ENCODE assay signal across 17 mouse cellular contexts in the genomic region with DNA sequence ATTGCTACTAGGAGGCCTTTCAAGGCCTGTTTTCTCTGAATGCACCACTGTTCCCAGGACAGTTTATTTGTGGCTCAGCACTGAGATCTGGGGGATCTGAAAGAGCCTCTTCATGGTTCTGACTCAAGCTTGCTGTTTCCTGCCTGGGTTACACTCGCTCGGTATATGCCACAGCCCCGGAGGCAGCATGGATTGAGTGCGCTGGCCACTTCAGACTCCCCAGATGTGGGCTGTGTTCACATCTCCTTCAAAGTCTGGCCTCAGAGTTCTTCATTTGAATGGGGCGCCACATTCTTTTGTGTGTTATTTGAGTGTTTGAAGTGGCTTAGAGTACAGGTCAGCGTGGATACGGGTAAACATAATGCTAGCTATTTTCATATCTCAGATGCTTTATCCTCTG.
DNase-seq lines count a peak whose midpoint lies in the region; ATAC-seq lines count a peak whose summit lies in the region.
"Had no signal": no experiment of that assay in that cellular context is flagged by ENCODE, and none has a peak within 500 bp of the region (broad histone marks: within the 10 kb centered on the region; RNA-seq: fewer than 3 reads in every experiment).

No protein-coding gene starts in this region.

- H3K9me3 ChIP-seq in forebrain, embryonic 10.5 days: no peaks in the 10 kb centered on the region
- H3K9me3 ChIP-seq in forebrain, embryonic 15.5 days: no peaks in the 10 kb centered on the region
- no peaks in the 10 kb centered on the region for H3K9me3 ChIP-seq in embryonic facial prominence, embryonic 14.5 days (ENCODE audit: control insufficient read depth, low read length)
- H3K9me3 ChIP-seq: embryonic facial prominence, embryonic 15.5 days; forebrain, embryonic 13.5 days; hindbrain, embryonic 15.5 days; liver, embryonic 13.5 days; neural tube, embryonic 15.5 days had no signal

- H3K36me3 ChIP-seq in forebrain, embryonic 10.5 days (replicated peaks): no peaks in the 10 kb centered on the region
- no peaks in the 10 kb centered on the region for H3K36me3 ChIP-seq in forebrain, embryonic 15.5 days
- H3K36me3 ChIP-seq in embryonic facial prominence, embryonic 14.5 days (ENCODE audit: control insufficient read depth, insufficient read depth, low read length): no peaks in the 10 kb centered on the region
- H3K36me3 ChIP-seq: embryonic facial prominence, embryonic 15.5 days; hindbrain, embryonic 15.5 days; liver, embryonic 13.5 days; neural tube, embryonic 15.5 days had no signal

- ATAC-seq in forebrain, embryonic 15.5 days (replicated peaks): no peak
- ATAC-seq in embryonic facial prominence, embryonic 14.5 days (ENCODE audit: low read depth): no peak
- no peak for ATAC-seq in activated CD4-positive, CD25-positive, alpha-beta regulatory T cell, adult 4 months
- ATAC-seq: forebrain, embryonic 13.5 days had no signal

- H3K27ac ChIP-seq in forebrain, embryonic 10.5 days: 0 out of 2 replicates have a peak overlapping the region, but pooled peaks have one; percentile 6
- no peak overlapping the region for H3K27ac ChIP-seq in forebrain, embryonic 15.5 days (replicated peaks)
- H3K27ac ChIP-seq in embryonic facial prominence, embryonic 14.5 days (replicated peaks; ENCODE audit: low read depth, low read length): peak overlapping the region; percentile 40; the same call in 1 of the 2 replicates
- H3K27ac ChIP-seq: embryonic facial prominence, embryonic 15.5 days; forebrain, embryonic 13.5 days; hindbrain, embryonic 15.5 days; liver, embryonic 13.5 days; neural tube, embryonic 15.5 days; stomach, postnatal 0 days had no signal

- 78% methylated on average over 7 of the region's 7 CpGs for WGBS in forebrain, embryonic 10.5 days
- WGBS in forebrain, embryonic 15.5 days: 68% methylated on average over 7 of the region's 7 CpGs
- 63% methylated on average over 7 of the region's 7 CpGs for WGBS in embryonic facial prominence, embryonic 14.5 days

- no peak for DNase-seq in forebrain, embryonic 10.5 days (ENCODE audit: extremely low spot score, low spot score)
- DNase-seq in left cerebral cortex, postnatal 10 days (ENCODE audit: extremely low spot score in 1 of 2, low spot score in 2 of 2): peak; percentile 13 to 22
- no peak for DNase-seq in left cerebral cortex, postnatal 36 days (ENCODE audit: low spot score in 2 of 2)
- DNase-seq in embryonic facial prominence, embryonic 14.5 days (ENCODE audit: low spot score): peak; percentile 28
- DNase-seq in lung, postnatal 10 days: peak; percentile 26
- DNase-seq in kidney, postnatal 36 days: no peak
- DNase-seq: cerebellum, postnatal 25 days; kidney, adult 2 months; liver, embryonic 13.5 days; thymus, postnatal 36 days had no signal

- H3K4me3 ChIP-seq in forebrain, embryonic 10.5 days: no peak overlapping the region
- H3K4me3 ChIP-seq in forebrain, embryonic 15.5 days: no peak overlapping the region
- H3K4me3 ChIP-seq in embryonic facial prominence, embryonic 14.5 days (ENCODE audit: low read depth, low read length): no peak overlapping the region
- H3K4me3 ChIP-seq: embryonic facial prominence, embryonic 15.5 days; forebrain, embryonic 13.5 days; hindbrain, embryonic 15.5 days; liver, embryonic 13.5 days; neural tube, embryonic 15.5 days had no signal

- peaks cover 36% of the 10 kb centered on the region for H3K4me1 ChIP-seq in forebrain, embryonic 10.5 days
- peaks cover 10% of the 10 kb centered on the region; the same call in 1 of the 2 replicates for H3K4me1 ChIP-seq in forebrain, embryonic 15.5 days
- peaks cover 6% of the 10 kb centered on the region for H3K4me1 ChIP-seq in embryonic facial prominence, embryonic 14.5 days (ENCODE audit: control insufficient read depth, insufficient read depth, low read length)

- H3K9ac ChIP-seq in forebrain, embryonic 15.5 days (replicated peaks): no peak overlapping the region
- H3K9ac ChIP-seq in embryonic facial prominence, embryonic 14.5 days (ENCODE audit: low read depth, low read length): no peak overlapping the region
- H3K9ac ChIP-seq: embryonic facial prominence, embryonic 15.5 days; forebrain, embryonic 13.5 days; hindbrain, embryonic 15.5 days; liver, embryonic 13.5 days; neural tube, embryonic 15.5 days had no signal

- no peak overlapping the region for H3K4me2 ChIP-seq in forebrain, embryonic 15.5 days (replicated peaks)
- H3K4me2 ChIP-seq in embryonic facial prominence, embryonic 14.5 days (ENCODE audit: low read depth, low read length): no peak overlapping the region
- H3K4me2 ChIP-seq: embryonic facial prominence, embryonic 15.5 days; forebrain, embryonic 13.5 days; hindbrain, embryonic 15.5 days; liver, embryonic 13.5 days; neural tube, embryonic 15.5 days had no signal

- H3K27me3 ChIP-seq in forebrain, embryonic 10.5 days (ENCODE audit: poor library complexity, severe bottlenecking): no peaks in the 10 kb centered on the region
- H3K27me3 ChIP-seq in forebrain, embryonic 15.5 days: no peaks in the 10 kb centered on the region
- no peaks in the 10 kb centered on the region for H3K27me3 ChIP-seq in embryonic facial prominence, embryonic 14.5 days (replicated peaks; ENCODE audit: control insufficient read depth, insufficient read depth, low read length)
- H3K27me3 ChIP-seq: embryonic facial prominence, embryonic 15.5 days; forebrain, embryonic 13.5 days; hindbrain, embryonic 15.5 days; liver, embryonic 13.5 days; neural tube, embryonic 15.5 days had no signal

- intact Hi-C loops in left cerebral cortex, postnatal 10 days (cut with DNase I): no loop called here
- intact Hi-C loops in left cerebral cortex, postnatal 36 days (cut with DNase I): no loop called here

Comparison
In these comparisons a context has a peak if more than half of its experiments do, and no peak if none do; other contexts are left out.
1. DNase-seq: peak in left cerebral cortex, postnatal 10 days (2 of 2), embryonic facial prominence, embryonic 14.5 days (single experiment) and lung, postnatal 10 days (single experiment); none in forebrain, embryonic 10.5 days (single experiment), left cerebral cortex, postnatal 36 days (0 of 2) and kidney, postnatal 36 days (0 of 2).